Mouse (Mus musculus): ENCODE measurements around the gene Hipk2.

Hipk2 gene

GRCm38 (mm10) chr6:38833721-38834120 lies 42.2 kb downstream of the Hipk2 start:
- no peak for DNase-seq (ENCODE audit: low spot score in 2 of 2)

- DNase-seq (ENCODE audit: low spot score in 2 of 2): no peak
Observed at GRCm38 (mm10) chr6:38829452-38829851, 46.5 kb downstream of the Hipk2 start.

GRCm38 (mm10) chr6:38828211-38828610 lies 47.8 kb downstream of the Hipk2 start:
- DNase-seq (ENCODE audit: low spot score in 2 of 2): no peak

- DNase-seq (ENCODE audit: low spot score in 2 of 2): no peak
Observed at GRCm38 (mm10) chr6:38827435-38827834, 48.5 kb downstream of the Hipk2 start.

GRCm38 (mm10) chr6:38826857-38827256 lies 49.1 kb downstream of the Hipk2 start:
- DNase-seq (ENCODE audit: low spot score in 2 of 2): no peak

GRCm38 (mm10) chr6:38825886-38826285 lies 50.1 kb downstream of the Hipk2 start:
- no peak for DNase-seq (ENCODE audit: low spot score in 2 of 2)

GRCm38 (mm10) chr6:38823827-38824226 lies 52.1 kb downstream of the Hipk2 start:
- peak in 1 of 2 experiments; percentile 14 for DNase-seq (ENCODE audit: low spot score in 2 of 2)

- DNase-seq (ENCODE audit: low spot score in 2 of 2): no peak
Observed at GRCm38 (mm10) chr6:38823164-38823563, 52.8 kb downstream of the Hipk2 start.

- DNase-seq (ENCODE audit: low spot score in 2 of 2): no peak
Observed at GRCm38 (mm10) chr6:38821686-38822085, 54.3 kb downstream of the Hipk2 start.

GRCm38 (mm10) chr6:38820862-38821261 lies 55.1 kb downstream of the Hipk2 start:
- DNase-seq (ENCODE audit: low spot score in 2 of 2): no peak

- DNase-seq (ENCODE audit: low spot score in 2 of 2): no peak
Observed at GRCm38 (mm10) chr6:38816216-38816615, 59.7 kb downstream of the Hipk2 start.

GRCm38 (mm10) chr6:38815582-38815981 lies 60.4 kb downstream of the Hipk2 start:
- DNase-seq (ENCODE audit: low spot score in 2 of 2): no peak

GRCm38 (mm10) chr6:38814690-38815089 lies 61.3 kb downstream of the Hipk2 start:
- no peak for DNase-seq (ENCODE audit: low spot score in 2 of 2)

GRCm38 (mm10) chr6:38811459-38812145 lies 64.4 kb downstream of the Hipk2 start:
- no peak for DNase-seq (ENCODE audit: low spot score in 2 of 2)

GRCm38 (mm10) chr6:38810121-38810475 lies 65.9 kb downstream of the Hipk2 start:
- DNase-seq (ENCODE audit: low spot score in 2 of 2): no peak

- DNase-seq (ENCODE audit: low spot score in 2 of 2): peak; percentile 18 to 43
Observed at GRCm38 (mm10) chr6:38809396-38810120, 66.4 kb downstream of the Hipk2 start.

- no peak for DNase-seq (ENCODE audit: low spot score in 2 of 2)
Observed at GRCm38 (mm10) chr6:38808317-38808716, 67.6 kb downstream of the Hipk2 start.

- no peak for DNase-seq (ENCODE audit: low spot score in 2 of 2)
Observed at GRCm38 (mm10) chr6:38806963-38807445, 69.0 kb downstream of the Hipk2 start.

GRCm38 (mm10) chr6:38805612-38806011 lies 70.4 kb downstream of the Hipk2 start:
- DNase-seq (ENCODE audit: low spot score in 2 of 2): no peak

- DNase-seq (ENCODE audit: low spot score in 2 of 2): no peak
Observed at GRCm38 (mm10) chr6:38801252-38801651, 74.7 kb downstream of the Hipk2 start.

GRCm38 (mm10) chr6:38797548-38797947 lies 78.4 kb downstream of the Hipk2 start:
- DNase-seq (ENCODE audit: low spot score in 2 of 2): no peak

GRCm38 (mm10) chr6:38796993-38797392 lies 79.0 kb downstream of the Hipk2 start:
- no peak for DNase-seq (ENCODE audit: low spot score in 2 of 2)

- no peak for DNase-seq (ENCODE audit: low spot score in 2 of 2)
Observed at GRCm38 (mm10) chr6:38796388-38796787, 79.6 kb downstream of the Hipk2 start.
